Mouse (Mus musculus) small intestine, adult 2 months (tissue): ENCODE data around the gene Adcy2. TPM values are rescaled to one million over a fixed set of nuclear protein-coding genes. Genes with fewer than 3 reads are reported as not detected.

ENCODE experiments used
- H3K27ac ChIP-seq: fragments of 200-500 bp; 2 replicates; pipeline ENCODE4 v1.5.1; 2012; ENCODE audit warnings: low read depth, low read length, control low read depth, inconsistent platforms; ENCODE audit not compliant: insufficient read depth
- H3K27me3 ChIP-seq: fragments of 200-500 bp; 2 replicates; pipeline ENCODE4 v1.6.1; 2012; ENCODE audit warnings: mild to moderate bottlenecking, moderate library complexity, low read length, inconsistent platforms; ENCODE audit not compliant: control insufficient read depth, insufficient read depth
- H3K36me3 ChIP-seq: fragments of 200-500 bp; 2 replicates; pipeline ENCODE4 v1.6.1; 2012; ENCODE audit warnings: mild to moderate bottlenecking, low read length, control low read depth, inconsistent platforms; ENCODE audit not compliant: control insufficient read depth, insufficient read depth
- H3K4me1 ChIP-seq: fragments of 200-500 bp; 2 replicates; pipeline ENCODE4 v1.6.1; 2012; ENCODE audit warnings: low read length, inconsistent platforms, mixed read lengths; ENCODE audit not compliant: control insufficient read depth, insufficient read depth, insufficient read length
- H3K4me3 ChIP-seq: fragments of 200-500 bp; 2 replicates; pipeline ENCODE4 v1.5.1; 2012; ENCODE audit warnings: low read depth, mild to moderate bottlenecking, control low read depth, inconsistent platforms, low read length, moderate library complexity
- CTCF ChIP-seq: fragments of 200-500 bp; IDR thresholded peaks from 2 replicates; pipeline ENCODE4 v1.5.1; 2012; ENCODE audit warnings: low read depth, mild to moderate bottlenecking, control low read depth, inconsistent platforms, low read length, moderate library complexity, mixed read lengths; ENCODE audit not compliant: insufficient replicate concordance, insufficient read length; ENCODE audit errors: extremely low read depth
- POLR2A ChIP-seq: fragments of 200-500 bp; IDR thresholded peaks from 2 replicates; pipeline ENCODE4 v1.6.1; 2012; ENCODE audit warnings: low read depth, mild to moderate bottlenecking, control low read depth, inconsistent platforms, low read length, moderate library complexity
- WGBS: fragments of 180-500 bp; shearing (Covaris S2); methylation state at CpG from one replicate; pipeline ENCODE4 v1.1.7; 2018; 5-methylcytosine and 5-hydroxymethylcytosine counted together
- polyA plus RNA-seq: library from polyadenylated mRNA; depleted of rRNA; stranded (reverse); fragments of >200 nt; gene quantifications from 2 replicates; pipeline ENCODE4 v1.2.3, GENCODE M21; 2012

Gene Adcy2
- polyA plus RNA-seq, 1 experiment: 0.51 TPM

- H3K4me3 ChIP-seq: no peak overlapping the region
- no peak for TF ChIP-seq CTCF
- H3K36me3 ChIP-seq: no peaks in the 10 kb centered on the region
- WGBS: 62% methylated on average over 4 of the region's 4 CpGs
- no peak overlapping the region for H3K27ac ChIP-seq
- no peaks in the 10 kb centered on the region for H3K27me3 ChIP-seq
- no peaks in the 10 kb centered on the region for H3K4me1 ChIP-seq
Measured at GRCm38 (mm10) chr13:68860036-68860435, 139.3 kb downstream of the Adcy2 start.

GRCm38 (mm10) chr13:68848265-68848664, 151.1 kb downstream of the Adcy2 start:
- TF ChIP-seq POLR2A (no peak), CTCF (no peak)
- 57% methylated on average over 3 of the region's 3 CpGs for WGBS
- no peaks in the 10 kb centered on the region for H3K36me3 ChIP-seq
- no peaks in the 10 kb centered on the region for H3K4me1 ChIP-seq
- no peak overlapping the region for H3K4me3 ChIP-seq
- H3K27ac ChIP-seq: no peak overlapping the region
- H3K27me3 ChIP-seq: no peaks in the 10 kb centered on the region

GRCm38 (mm10) chr13:68839517-68839916, 159.8 kb downstream of the Adcy2 start:
- Histone ChIP-seq H3K4me3 (no peak overlapping the region), H3K27ac (no peak overlapping the region), H3K4me1 (no peaks in the 10 kb centered on the region), H3K27me3 (no peaks in the 10 kb centered on the region), H3K36me3 (no peaks in the 10 kb centered on the region)
- WGBS: 50% methylated on average over 2 of the region's 2 CpGs
- TF ChIP-seq CTCF: no peak
- TF ChIP-seq POLR2A: no peak

- no peak overlapping the region for H3K4me3 ChIP-seq
Measured at GRCm38 (mm10) chr13:68836183-68836582, 163.2 kb downstream of the Adcy2 start.

GRCm38 (mm10) chr13:68835424-68836045, 163.8 kb downstream of the Adcy2 start:
- 74% methylated on average over 8 of the region's 8 CpGs for WGBS

More at GRCm38 (mm10) chr13:68836183-68836582, 163.2 kb downstream of the Adcy2 start:
- Histone ChIP-seq H3K36me3 (no peaks in the 10 kb centered on the region), H3K4me1 (no peaks in the 10 kb centered on the region), H3K27me3 (no peaks in the 10 kb centered on the region), H3K27ac (no peak overlapping the region)
- TF ChIP-seq CTCF: no peak
- no peak for TF ChIP-seq POLR2A

GRCm38 (mm10) chr13:68832141-68832540, 167.2 kb downstream of the Adcy2 start:
- Histone ChIP-seq H3K27me3 (no peaks in the 10 kb centered on the region), H3K36me3 (no peaks in the 10 kb centered on the region), H3K4me1 (no peaks in the 10 kb centered on the region), H3K27ac (no peak overlapping the region), H3K4me3 (no peak overlapping the region)
- WGBS: 78% methylated on average over 5 of the region's 5 CpGs
- TF ChIP-seq POLR2A: no peak
- TF ChIP-seq CTCF: no peak

More at GRCm38 (mm10) chr13:68835424-68836045, 163.8 kb downstream of the Adcy2 start:
- TF ChIP-seq POLR2A (no peak), CTCF (no peak)
- H3K27me3 ChIP-seq: no peaks in the 10 kb centered on the region
- H3K27ac ChIP-seq: no peak overlapping the region
- H3K4me1 ChIP-seq: no peaks in the 10 kb centered on the region
- H3K4me3 ChIP-seq: no peak overlapping the region
- H3K36me3 ChIP-seq: no peaks in the 10 kb centered on the region

GRCm38 (mm10) chr13:68830030-68830759, 169.1 kb downstream of the Adcy2 start:
- no peaks in the 10 kb centered on the region for H3K27me3 ChIP-seq
- H3K4me1 ChIP-seq: no peaks in the 10 kb centered on the region
- no peak overlapping the region for H3K27ac ChIP-seq
- 83% methylated on average over 6 of the region's 6 CpGs for WGBS
- no peak overlapping the region for H3K4me3 ChIP-seq
- no peaks in the 10 kb centered on the region for H3K36me3 ChIP-seq
- TF ChIP-seq CTCF: no peak
- TF ChIP-seq POLR2A: no peak
